Mouse (Mus musculus): ENCODE measurements around the gene Vezf1. TPM values are rescaled to one million over a fixed set of nuclear protein-coding genes. Genes with fewer than 3 reads are reported as not detected.
"Not testable (repeated sequence)": the region's sequence is repeated elsewhere in the genome, so short reads cannot be mapped to it uniquely, and the experiment has no call there.

Vezf1 gene
- 10 to 100 TPM; 41.5 to 41.9 TPM for total RNA-seq (2021)
- long read RNA-seq, experiment 1, full-length matches to known transcripts: 14 of 20 reads
- long read RNA-seq, experiment 1, partial matches to known transcripts: 4 of 20 reads
- long read RNA-seq, experiment 1, other reads (novel, unspliced or antisense): 2 of 20 reads
- long read RNA-seq, experiment 2, full-length matches to known transcripts: 28 of 37 reads
- long read RNA-seq, experiment 2, partial matches to known transcripts: 1 of 37 reads
- long read RNA-seq, experiment 2, other reads (novel, unspliced or antisense): 8 of 37 reads

DNA sequence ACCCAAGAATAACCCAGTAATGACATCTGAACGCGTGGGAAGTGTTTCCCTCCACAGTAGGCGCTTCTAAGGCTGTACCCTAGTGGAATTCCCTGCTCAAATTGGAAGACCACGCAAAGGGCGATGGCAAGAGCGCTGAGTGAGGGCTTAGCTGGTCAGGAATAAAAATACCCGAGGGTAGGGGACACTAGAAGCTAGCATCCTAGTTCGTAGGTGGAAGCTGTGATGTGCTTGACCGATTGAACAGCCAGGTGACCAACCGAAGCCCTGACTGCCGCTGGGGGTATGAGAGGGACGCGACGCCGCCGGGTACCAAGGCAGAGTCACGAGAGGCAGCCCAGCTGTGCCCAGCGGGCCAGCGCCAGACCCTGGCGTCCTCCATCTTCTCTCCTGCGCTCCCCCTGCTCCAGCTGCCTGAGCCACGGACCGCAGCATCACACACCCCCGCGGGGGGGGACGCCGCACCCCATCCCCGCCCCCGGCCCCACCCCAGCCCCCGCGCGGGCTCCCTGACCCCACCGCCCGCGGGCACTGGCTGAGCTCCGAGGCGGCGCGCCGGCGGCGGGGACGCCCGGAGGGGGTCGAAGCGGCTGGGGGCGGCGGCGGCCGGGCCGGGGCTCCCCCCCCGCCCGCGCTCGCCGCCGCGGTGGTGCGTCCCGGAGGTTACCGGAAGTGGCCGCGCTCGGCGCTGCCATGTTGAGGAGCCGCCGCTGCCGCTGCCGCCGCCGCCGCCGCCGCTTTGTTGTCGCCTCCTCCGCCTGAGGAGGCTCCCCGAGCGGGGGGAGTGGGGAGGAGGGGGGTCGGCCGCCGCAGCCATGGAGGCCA, at the start of gene Vezf1:
TSS of gene Vezf1 (plus strand) at position 694 of the 825 bp plus-strand sequence.
- intact Hi-C loops (cut with DNase I): loop anchor here (5.0 kb wide), 1 partner anchor 50 kb away; no protein-coding TSS in a partner anchor
- DNase-seq: peak; percentile 85 to 87

DNA sequence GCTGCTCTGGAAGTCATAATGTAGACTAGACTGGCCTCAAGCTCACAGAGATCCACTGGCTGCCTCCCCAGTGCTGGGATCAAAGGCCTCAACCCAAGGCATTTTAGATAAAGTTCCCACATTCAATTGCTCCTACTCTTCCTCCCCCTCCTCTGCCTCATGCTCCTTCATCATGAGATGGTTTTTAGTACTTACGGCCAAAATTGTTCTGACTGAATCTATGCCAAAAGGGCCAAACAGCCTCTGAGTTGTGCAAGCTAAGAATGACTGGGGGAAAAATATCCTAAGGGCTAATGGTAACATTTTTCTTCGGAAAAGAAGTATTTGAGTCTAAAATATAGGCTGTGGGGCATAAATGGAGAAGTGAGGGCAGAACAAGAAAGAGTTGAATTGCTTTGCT, 44.1 kb upstream of the Vezf1 start:
- no peak for DNase-seq
- intact Hi-C loops (cut with DNase I): no loop called here

DNA sequence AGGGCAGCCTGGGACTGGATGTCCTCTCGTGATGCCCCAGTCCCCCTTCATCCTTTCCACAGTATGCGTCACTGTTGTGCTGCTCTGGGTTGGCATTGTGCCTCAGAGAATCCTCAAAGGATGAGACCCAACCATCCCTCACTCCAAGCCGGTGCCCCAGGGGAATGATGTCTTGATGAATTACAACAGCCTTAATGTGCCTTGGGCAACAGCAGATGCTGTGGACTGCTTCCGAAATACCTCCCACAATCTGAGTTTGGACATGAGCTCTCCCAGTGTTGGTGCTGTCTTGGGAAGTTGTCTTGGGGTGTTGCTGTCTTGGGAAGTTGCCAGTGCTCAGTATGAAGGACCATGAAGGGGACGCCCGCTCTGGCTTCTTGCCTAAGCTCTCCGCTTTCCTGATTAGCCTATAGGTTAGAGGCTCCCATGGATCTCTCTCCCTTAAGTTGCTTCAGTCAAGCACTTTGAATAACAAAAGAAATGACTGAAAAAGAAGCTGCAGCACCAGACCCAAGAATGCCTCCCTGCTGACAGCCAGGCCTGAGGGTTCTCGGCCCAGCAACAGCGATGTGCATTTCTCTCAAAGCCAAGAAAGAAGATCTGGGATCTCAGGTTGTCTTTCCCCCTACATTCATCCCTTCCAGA, 40.6 kb upstream of the Vezf1 start:
- DNase-seq: no peak
- intact Hi-C loops (cut with DNase I): no loop called here

DNA sequence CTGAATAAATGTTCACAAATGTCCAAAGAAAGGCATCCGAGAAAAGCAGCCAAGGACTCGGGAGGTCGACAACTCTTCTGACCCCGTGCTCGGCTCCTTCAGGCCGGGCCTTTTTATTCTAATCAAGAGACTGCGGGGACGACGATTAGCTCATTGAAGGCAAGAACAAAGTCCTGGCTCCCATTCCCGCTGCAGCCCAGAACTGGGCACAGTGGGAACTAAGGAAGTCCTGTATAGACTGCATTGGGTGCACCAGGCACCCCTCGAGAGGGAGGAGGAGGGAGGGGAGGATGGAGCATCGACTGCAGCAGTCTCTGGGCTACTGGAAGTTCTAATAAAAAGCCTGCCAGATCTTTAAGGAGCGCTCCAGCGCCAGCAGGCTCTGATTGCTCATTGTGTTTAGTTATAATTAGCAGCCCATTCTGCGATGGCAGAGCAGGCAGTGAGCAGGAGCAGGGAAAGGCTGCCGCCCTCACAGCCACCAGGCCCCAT, 39.8 kb upstream of the Vezf1 start:
- no peak for DNase-seq
- intact Hi-C loops (cut with DNase I): no loop called here

DNA sequence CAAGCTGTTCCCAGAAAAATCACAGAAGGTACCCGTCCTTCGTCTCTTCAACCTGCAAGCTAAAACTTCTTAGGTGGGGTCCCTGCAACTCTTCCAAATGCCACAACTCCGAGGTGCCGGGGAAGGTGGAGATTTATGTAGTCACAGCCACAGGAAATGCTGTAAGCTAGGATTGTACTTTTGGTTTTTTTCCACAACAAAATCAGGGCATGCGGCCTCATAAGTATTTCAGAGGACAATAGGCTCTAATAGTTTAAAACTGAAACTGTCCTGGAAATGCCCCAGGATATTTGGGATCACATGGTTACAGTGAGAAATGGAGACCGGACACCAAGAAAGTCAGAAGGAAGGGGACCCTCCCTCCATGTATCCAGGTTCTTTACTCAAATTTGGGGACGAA, 37.9 kb upstream of the Vezf1 start:
- no peak for DNase-seq
- intact Hi-C loops (cut with DNase I): no loop called here

DNA sequence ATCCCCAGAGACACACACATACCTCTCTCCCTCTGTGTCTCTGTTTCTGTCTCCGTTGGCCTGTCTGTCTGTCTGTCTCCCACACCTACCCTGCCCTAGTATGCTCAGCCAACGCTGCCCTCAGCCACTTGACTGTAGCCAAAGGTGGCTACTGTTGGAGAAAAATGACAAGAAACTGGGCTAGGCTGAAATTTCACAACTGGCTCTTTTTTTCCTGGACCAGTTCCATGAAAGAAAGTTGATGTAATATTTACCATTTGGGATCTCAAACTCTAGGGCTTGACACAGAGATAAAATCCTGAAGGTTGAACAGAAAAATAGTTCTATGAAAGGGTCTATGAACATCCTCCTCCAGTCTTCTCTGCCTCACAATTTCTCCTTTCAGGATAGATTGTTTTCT, 37.2 kb upstream of the Vezf1 start:
- intact Hi-C loops (cut with DNase I): no loop called here
- DNase-seq: no peak

DNA sequence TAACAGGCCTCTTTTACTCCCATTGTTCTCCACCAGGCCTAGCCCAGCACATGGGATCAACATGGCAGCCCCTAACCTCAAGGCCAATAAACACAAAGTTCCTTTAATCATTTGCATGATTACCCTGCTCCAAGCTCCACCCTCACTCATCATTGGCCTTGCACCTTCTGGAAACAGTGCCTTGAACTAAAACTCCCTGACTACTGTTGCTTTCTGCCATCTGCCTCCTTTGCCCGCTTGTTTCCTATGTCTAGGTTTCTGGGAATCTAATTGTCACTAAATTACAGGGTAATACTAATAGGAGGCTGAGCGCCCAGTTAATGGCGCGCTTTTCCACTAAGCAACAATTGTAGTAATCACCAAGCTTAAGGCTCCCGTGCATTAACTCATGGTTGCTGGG, 36.3 kb upstream of the Vezf1 start:
- intact Hi-C loops (cut with DNase I): no loop called here
- no peak for DNase-seq

DNA sequence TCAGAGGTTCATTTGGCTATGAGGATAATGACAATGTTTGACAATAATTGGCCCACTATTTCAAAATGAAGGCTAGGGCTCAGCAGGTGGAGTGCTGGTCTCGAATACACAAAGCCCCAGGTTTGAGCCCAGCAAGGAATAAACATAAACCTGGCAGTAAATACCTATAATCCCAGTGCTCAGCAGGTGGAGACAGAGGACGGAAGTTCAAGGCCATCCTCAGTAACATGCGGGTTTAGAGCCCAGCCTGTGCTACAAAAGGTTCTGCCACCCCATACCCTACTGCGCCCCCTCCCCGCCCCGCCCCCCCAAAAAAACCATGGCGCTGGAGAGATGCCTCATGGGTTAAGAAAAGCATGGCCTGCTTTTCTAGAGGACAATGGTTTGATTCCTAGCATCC, 32.1 kb upstream of the Vezf1 start:
- DNase-seq: no peak

DNA sequence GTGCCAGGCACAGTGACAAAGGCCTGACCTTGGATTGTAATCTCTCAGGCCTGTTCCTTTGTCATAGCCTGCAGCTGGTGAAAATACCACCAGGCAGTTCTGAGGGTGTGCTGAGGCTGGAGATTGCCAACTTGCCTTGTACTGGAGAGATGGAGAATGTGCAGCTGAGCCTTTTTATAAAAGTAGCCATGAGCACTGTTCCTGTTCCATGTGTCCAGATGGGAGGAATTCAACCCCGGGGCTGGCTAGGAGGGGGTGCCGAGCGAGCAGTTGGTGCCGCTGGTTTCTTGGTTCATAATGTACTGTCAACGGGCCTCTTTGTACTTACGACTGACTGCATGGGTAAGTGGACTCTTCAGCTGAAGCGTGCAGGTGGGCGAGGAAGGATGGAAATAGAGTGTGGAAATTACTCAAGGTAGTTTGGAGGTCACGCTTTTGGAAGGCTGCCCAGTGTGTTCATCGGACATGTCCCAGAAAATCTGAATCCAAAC, 31.3 kb upstream of the Vezf1 start:
- intact Hi-C loops (cut with DNase I): no loop called here
- DNase-seq: no peak

More for the DNA sequence above, 32.1 kb upstream of the Vezf1 start:
- intact Hi-C loops (cut with DNase I): no loop called here

DNA sequence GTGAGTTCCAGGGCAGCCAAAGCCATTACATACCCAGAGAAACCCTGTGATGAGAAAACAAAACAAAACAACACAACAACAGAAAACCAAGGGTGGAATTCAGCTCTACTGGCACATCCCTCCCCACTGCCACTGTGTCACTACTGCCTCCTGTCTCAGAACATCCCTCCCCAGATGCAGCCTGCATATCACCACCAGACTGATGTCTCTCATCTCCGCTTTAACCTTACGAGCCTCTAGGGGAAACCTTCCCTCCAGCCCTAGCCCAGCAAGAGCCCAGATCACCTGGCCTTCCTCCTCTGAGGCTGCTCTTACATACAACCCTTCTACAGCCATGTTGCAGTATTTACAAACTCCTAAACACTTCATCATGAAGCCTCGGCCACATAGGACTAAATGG, 30.7 kb upstream of the Vezf1 start:
- no peak for DNase-seq
- intact Hi-C loops (cut with DNase I): no loop called here

DNA sequence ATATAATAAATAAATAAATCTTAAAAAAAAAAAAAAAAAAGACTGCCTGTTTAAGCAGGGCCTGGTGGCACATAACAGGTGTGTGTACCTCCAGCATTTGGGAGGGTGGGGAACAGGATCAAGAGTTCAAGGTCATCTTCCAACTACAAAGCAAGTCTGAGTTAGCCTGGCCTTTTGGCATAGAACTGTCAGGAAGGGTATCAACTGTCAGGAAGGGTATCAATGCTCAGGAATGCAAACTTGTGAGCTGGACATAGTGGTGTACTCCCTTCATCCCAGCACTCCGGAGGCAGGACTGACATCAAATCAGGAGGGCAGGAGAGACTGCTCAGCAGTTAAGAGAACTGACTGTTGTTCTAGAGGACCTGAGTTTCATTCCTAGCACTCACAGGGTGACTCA, 29.0 kb upstream of the Vezf1 start:
- DNase-seq: no peak
- intact Hi-C loops (cut with DNase I): no loop called here

DNA sequence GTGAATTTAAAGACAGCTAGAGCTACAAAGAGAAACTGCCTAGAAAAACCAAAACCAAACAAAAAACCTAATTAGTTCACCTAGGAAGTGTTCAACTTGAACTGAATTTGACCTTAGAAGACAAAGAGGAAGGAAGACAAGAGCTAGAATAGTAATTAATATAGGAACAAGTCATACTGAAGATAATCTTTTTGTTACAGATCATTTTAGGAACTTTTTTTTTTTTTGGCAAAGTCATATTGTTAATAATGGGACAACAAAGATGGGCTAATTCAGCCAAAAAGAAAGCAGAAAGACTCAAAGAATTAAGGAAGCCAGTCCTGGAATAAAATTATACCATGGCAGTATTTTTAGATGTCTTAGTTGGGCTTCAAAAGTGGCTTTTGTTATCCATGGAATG, 23.8 kb upstream of the Vezf1 start:
- no peak for DNase-seq
- intact Hi-C loops (cut with DNase I): no loop called here

DNA sequence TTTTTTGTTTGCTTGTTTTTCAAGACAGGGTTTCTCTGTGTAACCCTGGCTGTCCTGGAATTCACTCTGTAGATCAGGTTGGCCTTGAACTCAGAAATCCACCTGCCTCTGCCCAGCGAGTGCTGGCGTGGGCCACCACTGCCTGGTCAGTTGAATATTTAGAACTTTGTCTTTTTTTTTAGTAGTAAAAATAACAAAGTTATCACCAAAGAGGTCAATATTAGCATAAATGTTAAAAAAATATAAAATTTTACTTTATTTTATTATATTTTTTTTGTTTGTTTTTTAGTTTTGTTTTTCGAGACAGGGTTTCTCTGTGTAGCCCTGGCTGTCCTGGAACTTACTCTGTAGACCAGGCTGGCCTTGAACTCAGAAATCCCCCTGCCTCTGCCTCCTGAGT, 22.9 kb upstream of the Vezf1 start:
- DNase-seq; intact Hi-C loops (cut with DNase I): not testable (repeated sequence)

DNA sequence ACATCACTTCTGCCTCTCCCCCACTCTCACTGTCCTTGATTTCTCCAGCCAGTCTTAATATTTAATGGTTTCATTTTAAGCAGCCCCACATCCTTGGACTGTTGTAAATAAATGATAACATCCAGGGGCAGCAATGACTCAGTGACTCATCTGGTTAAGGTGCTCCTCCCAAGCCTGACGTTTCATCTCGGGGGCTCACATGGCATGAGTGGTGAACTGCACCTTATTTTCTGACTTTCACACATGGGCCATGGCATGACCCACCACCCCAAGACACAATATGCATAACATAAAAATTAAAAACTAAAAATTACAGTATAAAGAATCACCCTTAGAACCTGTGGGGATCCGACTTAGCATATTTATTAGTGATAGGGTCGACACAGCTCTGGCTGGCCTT, 22.2 kb upstream of the Vezf1 start:
- intact Hi-C loops (cut with DNase I): loop anchor here (2.0 kb wide), 2 partner anchors 59 to 71 kb away; partner anchors contain the start of gene Dynll2
- DNase-seq: no peak

DNA sequence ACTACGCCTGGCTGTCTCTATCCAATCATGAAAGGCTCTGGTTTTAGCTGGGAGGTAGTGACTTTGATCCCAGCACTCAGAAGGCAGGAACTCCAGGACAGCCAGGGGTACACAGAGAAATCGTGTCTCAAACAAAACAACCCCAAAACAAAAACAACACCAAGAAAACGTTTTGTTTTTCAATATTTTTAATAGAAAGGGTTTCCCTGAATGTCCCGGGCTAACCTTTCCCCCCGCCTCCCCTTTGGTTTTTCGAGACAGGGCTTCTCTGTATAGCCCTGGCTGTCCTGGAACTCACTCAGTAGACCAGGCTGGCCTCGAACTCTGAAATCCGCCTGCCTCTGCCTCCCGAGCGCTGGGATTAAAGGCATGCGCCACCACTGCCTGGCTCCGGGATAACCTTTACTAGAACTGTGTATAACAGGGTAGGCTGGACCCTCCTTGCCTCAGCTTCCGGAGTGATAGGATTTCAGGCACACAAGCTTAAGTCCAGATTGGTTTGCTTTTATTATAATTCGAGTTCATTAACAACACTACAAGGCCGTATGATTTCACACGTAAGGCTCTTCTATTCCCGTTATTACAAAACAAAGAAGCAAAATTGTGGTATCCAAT, 21.6 kb upstream of the Vezf1 start:
- DNase-seq: no peak
- intact Hi-C loops (cut with DNase I): loop anchor here (2.0 kb wide), 2 partner anchors 60 to 72 kb away; partner anchors contain the start of gene Dynll2

DNA sequence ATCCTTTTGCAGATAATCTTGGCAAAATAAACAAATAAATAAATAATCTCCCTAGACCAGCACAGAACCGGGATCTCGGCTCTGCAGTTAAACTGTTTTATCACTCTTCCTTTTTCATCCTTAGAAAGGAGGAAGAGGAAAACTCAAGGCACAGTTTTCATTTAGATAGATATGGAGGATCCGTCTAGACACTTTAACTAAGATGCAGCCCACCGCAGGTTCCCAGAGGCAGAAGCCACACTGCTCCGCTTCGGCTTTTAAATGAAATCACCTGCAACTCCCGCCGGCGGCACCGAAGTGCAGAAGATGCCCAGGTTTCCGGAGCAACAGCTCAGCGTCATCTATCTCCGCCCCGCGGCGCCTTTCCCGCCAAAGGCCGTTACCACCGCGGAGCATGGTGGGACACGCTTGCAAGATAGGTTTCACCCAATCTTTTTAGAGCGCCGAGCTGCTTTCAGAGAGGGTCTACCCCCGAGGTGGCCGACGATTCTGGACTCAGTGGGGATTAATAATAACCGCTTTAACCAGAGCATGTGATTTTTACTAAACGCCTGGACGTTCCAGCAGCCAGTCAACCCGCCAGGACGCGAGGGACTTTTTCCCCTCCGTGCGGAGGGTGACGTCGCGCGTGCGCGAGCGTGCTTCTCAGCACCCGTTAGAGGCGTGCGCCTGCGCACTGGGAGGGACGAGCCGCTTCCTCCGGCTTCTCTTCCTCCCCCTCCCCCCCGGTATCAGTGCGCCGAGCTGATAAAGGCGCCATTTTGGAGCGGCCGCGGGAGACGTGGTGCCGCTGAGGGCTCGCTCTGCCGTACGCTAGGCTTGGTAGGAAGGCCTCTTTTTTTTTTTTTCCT, 20.9 kb upstream of the Vezf1 start, which contains the start of gene Srsf1:
TSS of gene Srsf1 (plus strand) at position 430 of the 851 bp plus-strand sequence.
- intact Hi-C loops (cut with DNase I): loop anchor here (2.0 kb wide), 2 partner anchors 60 to 72 kb away; partner anchors contain the start of gene Dynll2

DNA sequence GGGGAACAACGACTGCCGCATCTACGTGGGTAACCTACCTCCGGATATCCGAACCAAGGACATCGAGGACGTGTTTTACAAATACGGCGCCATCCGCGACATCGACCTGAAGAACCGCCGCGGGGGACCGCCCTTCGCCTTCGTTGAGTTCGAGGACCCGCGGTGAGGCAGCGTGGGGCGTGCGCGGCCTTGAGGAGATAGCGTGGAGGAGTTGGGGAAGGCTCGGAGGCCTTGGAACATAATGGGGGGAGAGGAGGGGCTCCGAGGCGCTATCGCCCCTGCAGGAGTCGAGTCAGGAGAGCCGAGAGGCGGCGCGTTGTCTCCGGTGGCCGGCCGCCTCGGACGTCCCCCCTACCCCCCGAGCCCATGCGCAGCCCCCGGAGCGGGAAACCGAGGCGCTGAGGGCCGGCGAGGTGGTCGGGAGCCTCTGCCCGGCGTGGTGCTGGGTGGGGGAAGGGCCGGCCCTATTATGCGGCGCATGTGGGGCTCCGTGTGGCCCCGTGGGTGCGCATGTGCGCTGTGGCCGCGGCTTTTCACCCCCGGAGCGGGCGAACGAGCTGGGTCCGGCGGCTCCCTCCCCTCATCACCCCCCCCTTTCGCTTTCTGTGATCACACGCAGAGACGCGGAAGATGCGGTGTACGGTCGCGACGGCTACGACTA, 20.1 kb upstream of the Vezf1 start:
- intact Hi-C loops (cut with DNase I): loop anchor here (2.0 kb wide), 2 partner anchors 61 to 73 kb away; partner anchors contain the start of gene Dynll2
- peak; percentile 75 to 77 for DNase-seq

More for the DNA sequence above, 20.9 kb upstream of the Vezf1 start, which contains the start of gene Srsf1:
- DNase-seq: peak; percentile 98 to 99

DNA sequence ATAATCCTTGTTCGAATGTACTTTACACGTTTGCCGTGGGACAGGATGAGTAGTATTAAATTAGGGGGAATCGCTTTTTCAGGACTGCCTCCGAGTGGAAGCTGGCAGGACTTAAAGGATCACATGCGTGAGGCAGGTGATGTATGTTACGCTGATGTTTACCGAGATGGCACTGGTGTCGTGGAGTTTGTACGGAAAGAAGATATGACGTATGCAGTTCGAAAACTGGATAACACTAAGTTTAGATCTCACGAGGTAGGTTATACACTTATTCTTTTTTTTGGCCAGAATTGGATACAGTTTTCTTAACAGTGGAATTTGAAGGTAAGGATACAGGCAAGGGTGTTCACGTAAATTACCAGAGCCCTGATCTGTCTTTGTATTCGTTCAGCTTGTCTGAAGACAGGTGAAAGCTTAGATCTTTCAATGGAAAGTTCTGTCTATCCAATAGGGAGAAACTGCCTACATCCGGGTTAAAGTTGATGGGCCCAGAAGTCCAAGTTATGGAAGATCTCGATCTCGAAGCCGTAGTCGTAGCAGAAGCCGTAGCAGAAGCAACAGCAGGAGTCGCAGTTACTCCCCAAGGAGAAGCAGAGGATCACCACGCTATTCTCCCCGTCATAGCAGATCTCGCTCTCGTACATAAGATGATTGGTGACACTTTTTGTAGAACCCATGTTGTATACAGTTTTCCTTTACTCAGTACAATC, 19.0 kb upstream of the Vezf1 start:
- no peak for DNase-seq
- intact Hi-C loops (cut with DNase I): no loop called here

All from heart, postnatal 14 days (tissue).